Mouse (Mus musculus): ENCODE data around the gene Cdc42ep4. TPM values are rescaled to one million over a fixed set of nuclear protein-coding genes. Genes with fewer than 3 reads are reported as not detected.

Cdc42ep4 gene
- 29.4 and 32.4 TPM in 2 replicates for polyA plus RNA-seq (2011; ENCODE audit: insufficient read depth, insufficient read length, low read depth, missing spikeins)

DNA sequence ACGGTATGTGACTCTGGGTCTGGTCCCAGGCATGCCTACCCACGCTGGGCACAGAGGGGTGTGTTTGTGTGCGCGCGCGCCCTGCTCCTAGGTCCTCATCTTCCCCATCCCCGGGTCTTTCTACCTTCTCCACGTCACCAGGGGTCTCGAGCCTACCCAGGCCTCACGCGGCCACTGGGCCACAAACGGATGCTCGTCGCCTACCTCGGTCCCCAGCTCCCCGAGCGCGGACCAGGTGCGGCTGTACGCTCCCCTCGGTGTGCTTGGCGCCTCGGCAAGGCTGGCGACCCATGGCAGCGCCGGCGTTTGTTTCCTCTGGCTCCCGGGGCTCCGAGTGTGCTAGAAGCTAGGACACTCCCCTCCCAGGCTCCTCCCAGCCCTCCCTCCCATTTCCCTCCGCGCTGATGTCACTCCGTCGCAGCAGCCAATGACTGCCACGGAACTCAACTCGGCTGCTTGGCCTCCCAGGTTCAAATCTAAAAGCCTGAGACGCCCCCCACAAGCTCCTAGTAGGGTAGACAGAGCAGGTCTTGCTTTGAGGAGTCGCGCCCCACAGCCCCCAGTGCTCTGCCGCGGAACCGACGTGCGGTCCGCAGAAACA is at the start of gene Cdc42ep4:
Gene Cdc42ep4 (minus strand): TSS at position 398 of the 601 bp plus-strand sequence.
- H3K9me3 ChIP-seq (replicated peaks; ENCODE audit: control insufficient read depth, insufficient read depth, low read length, poor library complexity, severe bottlenecking), result no peaks in the 10 kb centered on the region
- TF ChIP-seq POLR2A (IDR thresholded peaks at IDR 0.05; ENCODE audit: insufficient read depth, low read length) (peak; percentile 65), EP300 (IDR thresholded peaks at IDR 0.05; ENCODE audit: insufficient read depth, low read depth, low read length) (no peak)
- H3K27ac ChIP-seq (ENCODE audit: insufficient read depth, low read length), result peak within 1 kb of the TSS; percentile 87
- peak within 1 kb of the TSS; percentile 77 for H3K9ac ChIP-seq (ENCODE audit: low read depth, poor library complexity, severe bottlenecking)
- no peaks in the 10 kb centered on the region for H3K36me3 ChIP-seq (ENCODE audit: control insufficient read depth, insufficient read depth, low read length, poor library complexity, severe bottlenecking)
- H3K4me3 ChIP-seq (ENCODE audit: low read depth, low read length), result peak within 1 kb of the TSS; percentile 91
- peaks cover 11% of the 10 kb centered on the region for H3K4me1 ChIP-seq (ENCODE audit: control insufficient read depth, insufficient read depth, low read length)
- no peaks in the 10 kb centered on the region for H3K27me3 ChIP-seq (ENCODE audit: control insufficient read depth, insufficient read depth, low read length, poor library complexity, severe bottlenecking)

DNA sequence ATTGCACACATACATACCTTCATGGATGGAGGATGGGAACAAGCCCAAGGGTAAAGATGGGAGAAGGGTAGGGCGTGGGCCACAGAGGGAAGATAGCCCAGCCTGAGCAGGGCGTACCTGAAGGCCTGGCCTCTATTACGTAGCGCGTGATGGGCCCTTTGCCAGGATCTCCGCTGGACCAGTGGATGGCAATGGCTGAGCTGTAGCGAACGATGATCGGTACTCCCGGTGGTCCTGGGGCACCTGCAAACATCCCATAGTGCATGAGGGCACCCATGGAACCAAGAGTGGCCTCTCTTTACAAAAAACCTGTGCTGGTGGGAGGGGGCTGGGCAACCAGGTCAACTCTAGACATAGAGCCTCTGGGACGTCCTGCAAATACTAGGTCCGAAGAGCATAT is 48.3 kb upstream of the Cdc42ep4 start:
- H3K4me3 ChIP-seq (ENCODE audit: low read depth, low read length), result no peak overlapping the region
- peaks cover 6% of the 10 kb centered on the region for H3K4me1 ChIP-seq (ENCODE audit: control insufficient read depth, insufficient read depth, low read length)
- H3K27me3 ChIP-seq (ENCODE audit: control insufficient read depth, insufficient read depth, low read length, poor library complexity, severe bottlenecking), result no peaks in the 10 kb centered on the region
- no peaks in the 10 kb centered on the region for H3K36me3 ChIP-seq (ENCODE audit: control insufficient read depth, insufficient read depth, low read length, poor library complexity, severe bottlenecking)
- H3K9ac ChIP-seq (ENCODE audit: low read depth, poor library complexity, severe bottlenecking), result no peak overlapping the region
- H3K27ac ChIP-seq (ENCODE audit: insufficient read depth, low read length), result no peak overlapping the region
- TF ChIP-seq EP300 (IDR thresholded peaks at IDR 0.05; ENCODE audit: insufficient read depth, low read depth, low read length) (no peak), CTCF (IDR thresholded peaks at IDR 0.05; ENCODE audit: low read depth, low read length) (no peak), POLR2A (IDR thresholded peaks at IDR 0.05; ENCODE audit: insufficient read depth, low read length) (no peak)
- no peaks in the 10 kb centered on the region for H3K9me3 ChIP-seq (replicated peaks; ENCODE audit: control insufficient read depth, insufficient read depth, low read length, poor library complexity, severe bottlenecking)

DNA sequence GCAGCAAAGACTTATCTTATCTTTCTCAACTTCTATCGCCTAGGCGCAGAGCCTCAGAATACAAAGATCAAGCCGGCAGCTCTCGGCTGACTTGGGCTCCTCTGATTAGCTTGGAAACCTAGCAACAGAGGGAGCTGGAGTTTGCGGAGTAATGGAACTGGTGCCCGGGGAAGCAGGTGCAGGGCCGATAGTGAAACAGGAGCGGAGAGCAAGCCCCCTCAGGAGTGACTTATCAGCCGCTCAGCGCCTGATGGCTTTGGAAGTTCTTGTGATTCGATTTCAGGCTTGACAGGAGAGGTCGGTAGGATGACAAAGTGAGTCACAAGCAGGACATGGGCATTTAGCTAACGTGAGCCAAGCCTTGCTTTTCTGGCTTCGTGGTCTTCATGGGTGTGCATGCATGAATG is 47.4 kb upstream of the Cdc42ep4 start:
- Histone ChIP-seq H3K9ac (ENCODE audit: low read depth, poor library complexity, severe bottlenecking) (no peak overlapping the region), H3K4me3 (ENCODE audit: low read depth, low read length) (no peak overlapping the region), H3K27ac (ENCODE audit: insufficient read depth, low read length) (no peak overlapping the region), H3K9me3 (replicated peaks; ENCODE audit: control insufficient read depth, insufficient read depth, low read length, poor library complexity, severe bottlenecking) (no peaks in the 10 kb centered on the region), H3K27me3 (ENCODE audit: control insufficient read depth, insufficient read depth, low read length, poor library complexity, severe bottlenecking) (no peaks in the 10 kb centered on the region), H3K36me3 (ENCODE audit: control insufficient read depth, insufficient read depth, low read length, poor library complexity, severe bottlenecking) (no peaks in the 10 kb centered on the region), H3K4me1 (ENCODE audit: control insufficient read depth, insufficient read depth, low read length) (peaks cover 6% of the 10 kb centered on the region)
- no peak for TF ChIP-seq CTCF (IDR thresholded peaks at IDR 0.05; ENCODE audit: low read depth, low read length)
- no peak for TF ChIP-seq EP300 (IDR thresholded peaks at IDR 0.05; ENCODE audit: insufficient read depth, low read depth, low read length)
- TF ChIP-seq POLR2A (IDR thresholded peaks at IDR 0.05; ENCODE audit: insufficient read depth, low read length), result no peak

DNA sequence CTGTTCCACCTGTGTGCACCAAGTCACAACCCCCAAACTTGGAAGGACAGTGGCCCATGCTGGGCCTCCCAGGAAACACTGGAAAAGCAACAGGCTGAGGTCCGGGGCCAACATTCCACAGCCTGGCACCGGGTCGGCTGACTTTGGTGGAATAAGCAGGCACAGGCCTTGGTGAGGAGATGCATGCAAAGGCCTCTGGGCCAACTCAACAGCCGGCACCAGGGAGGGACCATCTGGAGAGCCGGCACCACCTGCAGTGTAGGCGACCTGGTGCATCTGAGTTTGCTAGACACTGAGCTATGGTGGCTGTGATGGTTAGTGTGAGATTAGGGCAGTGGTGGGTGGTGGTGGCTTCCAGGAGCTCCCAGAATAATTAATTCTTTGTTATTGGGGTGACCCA is 46.3 kb upstream of the Cdc42ep4 start:
- Histone ChIP-seq H3K9ac (ENCODE audit: low read depth, poor library complexity, severe bottlenecking) (no peak overlapping the region), H3K9me3 (replicated peaks; ENCODE audit: control insufficient read depth, insufficient read depth, low read length, poor library complexity, severe bottlenecking) (no peaks in the 10 kb centered on the region), H3K4me3 (ENCODE audit: low read depth, low read length) (no peak overlapping the region), H3K36me3 (ENCODE audit: control insufficient read depth, insufficient read depth, low read length, poor library complexity, severe bottlenecking) (no peaks in the 10 kb centered on the region), H3K4me1 (ENCODE audit: control insufficient read depth, insufficient read depth, low read length) (peaks cover 2% of the 10 kb centered on the region), H3K27me3 (ENCODE audit: control insufficient read depth, insufficient read depth, low read length, poor library complexity, severe bottlenecking) (no peaks in the 10 kb centered on the region), H3K27ac (ENCODE audit: insufficient read depth, low read length) (no peak overlapping the region)
- TF ChIP-seq EP300 (IDR thresholded peaks at IDR 0.05; ENCODE audit: insufficient read depth, low read depth, low read length) (no peak), POLR2A (IDR thresholded peaks at IDR 0.05; ENCODE audit: insufficient read depth, low read length) (no peak), CTCF (IDR thresholded peaks at IDR 0.05; ENCODE audit: low read depth, low read length) (no peak)

DNA sequence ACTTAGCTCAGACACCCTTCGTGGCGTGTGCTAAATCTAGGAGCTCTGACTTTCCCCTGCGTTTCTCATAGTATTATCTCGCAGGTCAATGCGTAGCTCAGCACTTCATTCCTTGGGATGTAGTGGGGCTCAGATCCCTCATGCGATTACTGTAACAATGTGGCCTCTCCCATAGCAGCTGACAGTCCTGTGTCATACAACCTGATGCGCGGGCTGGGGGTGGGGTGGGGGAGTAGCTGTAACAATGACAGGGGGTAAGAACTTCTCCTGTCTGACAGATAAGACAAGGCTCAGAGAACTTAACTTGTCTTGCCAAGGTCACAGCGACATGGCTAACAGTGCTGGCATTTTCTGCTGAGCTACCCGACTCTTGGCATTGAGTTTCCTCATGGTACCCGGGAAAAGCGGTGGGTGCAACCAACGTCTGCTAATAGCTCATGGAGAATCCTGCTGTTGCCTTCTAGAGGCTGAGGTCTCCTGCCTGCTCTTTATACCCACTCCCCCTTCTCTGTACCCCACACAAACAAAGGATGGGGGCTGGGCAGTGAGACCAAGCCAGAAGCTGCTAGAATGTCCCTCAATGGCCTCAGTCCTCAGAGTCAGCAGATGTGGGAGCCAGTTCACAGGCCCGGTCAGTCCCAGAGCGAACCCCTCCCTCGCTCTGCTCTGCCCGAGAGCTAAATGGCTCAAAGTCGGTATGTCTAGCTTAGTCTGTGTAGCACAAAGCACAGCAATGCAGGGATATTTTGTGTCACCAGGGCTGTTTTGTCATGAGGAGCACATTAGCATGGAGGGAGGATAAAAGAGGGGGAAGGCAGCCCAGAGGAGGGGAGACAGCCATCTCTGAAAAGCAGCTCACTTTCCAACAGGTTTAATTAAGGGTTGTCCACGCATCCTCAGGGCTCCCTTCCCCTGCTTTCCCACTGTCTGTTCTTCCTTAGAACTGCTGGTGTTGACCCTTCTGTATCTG is 45.6 kb upstream of the Cdc42ep4 start:
- Histone ChIP-seq H3K4me3 (ENCODE audit: low read depth, low read length) (no peak overlapping the region), H3K9me3 (replicated peaks; ENCODE audit: control insufficient read depth, insufficient read depth, low read length, poor library complexity, severe bottlenecking) (no peaks in the 10 kb centered on the region), H3K4me1 (ENCODE audit: control insufficient read depth, insufficient read depth, low read length) (peaks cover 4% of the 10 kb centered on the region), H3K27ac (ENCODE audit: insufficient read depth, low read length) (no peak overlapping the region), H3K36me3 (ENCODE audit: control insufficient read depth, insufficient read depth, low read length, poor library complexity, severe bottlenecking) (no peaks in the 10 kb centered on the region), H3K27me3 (ENCODE audit: control insufficient read depth, insufficient read depth, low read length, poor library complexity, severe bottlenecking) (no peaks in the 10 kb centered on the region), H3K9ac (ENCODE audit: low read depth, poor library complexity, severe bottlenecking) (no peak overlapping the region)
- TF ChIP-seq CTCF (IDR thresholded peaks at IDR 0.05; ENCODE audit: low read depth, low read length), result no peak
- no peak for TF ChIP-seq EP300 (IDR thresholded peaks at IDR 0.05; ENCODE audit: insufficient read depth, low read depth, low read length)
- no peak for TF ChIP-seq POLR2A (IDR thresholded peaks at IDR 0.05; ENCODE audit: insufficient read depth, low read length)

DNA sequence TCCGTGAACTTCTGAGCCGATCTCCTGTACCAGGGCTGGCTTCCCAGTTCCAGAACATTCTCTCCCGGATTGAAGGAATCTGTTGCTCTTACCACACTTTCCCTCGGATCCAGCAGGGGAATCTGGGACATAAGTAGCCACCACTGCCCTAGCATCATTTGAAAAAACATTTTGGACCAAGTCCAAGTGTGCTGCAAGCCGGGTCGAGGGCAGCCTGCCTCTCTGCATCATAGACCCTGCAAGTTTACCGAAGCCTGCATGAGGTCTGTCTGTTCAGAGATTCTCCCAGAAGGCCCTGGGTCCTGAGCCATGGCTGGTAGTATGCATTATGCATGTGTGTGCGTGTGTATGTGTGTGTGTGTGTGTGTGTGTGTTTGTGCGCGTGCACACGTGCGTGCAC is 44.2 kb upstream of the Cdc42ep4 start:
- H3K4me1 ChIP-seq (ENCODE audit: control insufficient read depth, insufficient read depth, low read length), result peaks cover 6% of the 10 kb centered on the region
- H3K27me3 ChIP-seq (ENCODE audit: control insufficient read depth, insufficient read depth, low read length, poor library complexity, severe bottlenecking), result no peaks in the 10 kb centered on the region
- no peak overlapping the region for H3K27ac ChIP-seq (ENCODE audit: insufficient read depth, low read length)
- no peaks in the 10 kb centered on the region for H3K36me3 ChIP-seq (ENCODE audit: control insufficient read depth, insufficient read depth, low read length, poor library complexity, severe bottlenecking)
- TF ChIP-seq POLR2A (IDR thresholded peaks at IDR 0.05; ENCODE audit: insufficient read depth, low read length), result no peak
- no peak overlapping the region for H3K4me3 ChIP-seq (ENCODE audit: low read depth, low read length)
- H3K9me3 ChIP-seq (replicated peaks; ENCODE audit: control insufficient read depth, insufficient read depth, low read length, poor library complexity, severe bottlenecking), result no peaks in the 10 kb centered on the region
- no peak overlapping the region for H3K9ac ChIP-seq (ENCODE audit: low read depth, poor library complexity, severe bottlenecking)

Data from ES-Bruce4 (cell line).